Mouse (Mus musculus): ENCODE measurements around the gene Usp3. TPM values are rescaled to one million over a fixed set of nuclear protein-coding genes. Genes with fewer than 3 reads are reported as not detected.
A peak's percentile ranks its signal among the peaks of the same experiment; 100 is the strongest.

The Usp3 gene
- polyA plus RNA-seq (2015; fragmentation: Nextera tagmentation; extraction: Ambion mirVana), result 42.3 and 42.7 TPM in 2 replicates

- ATAC-seq (replicated peaks; ENCODE audit: extremely low read depth, insufficient read depth, low FRiP score), result peak; percentile 96
- Histone ChIP-seq H3K9ac (ENCODE audit: low read length) (peak within 1 kb of the TSS; percentile 99), H3K27me3 (ENCODE audit: control insufficient read depth, insufficient read depth, low read length) (no peaks in the 10 kb centered on the region), H3K4me3 (ENCODE audit: low read length) (peak within 1 kb of the TSS; percentile 98), H3K36me3 (ENCODE audit: control insufficient read depth, insufficient read depth) (no peaks in the 10 kb centered on the region), H3K4me2 (ENCODE audit: low read depth, low read length) (peak within 1 kb of the TSS; percentile 91), H3K4me1 (ENCODE audit: control insufficient read depth, insufficient read depth, low read length) (peaks cover 24% of the 10 kb centered on the region), H3K9me3 (replicated peaks; ENCODE audit: control insufficient read depth, low read length) (no peaks in the 10 kb centered on the region), H3K27ac (ENCODE audit: low read length) (peak within 1 kb of the TSS; percentile 97)
- under 1% methylated on average over 73 of the region's 73 CpGs for WGBS
These were observed at the start of gene Usp3 for GRCm38 (mm10) chr9:66592708-66593612. Usp3 (minus strand) TSS chr9:66593142.

- H3K27ac ChIP-seq (ENCODE audit: low read length), result no peak overlapping the region
- H3K9me3 ChIP-seq (replicated peaks; ENCODE audit: control insufficient read depth, low read length), result no peaks in the 10 kb centered on the region
- H3K27me3 ChIP-seq (ENCODE audit: control insufficient read depth, insufficient read depth, low read length), result no peaks in the 10 kb centered on the region
- ATAC-seq (replicated peaks; ENCODE audit: extremely low read depth, insufficient read depth, low FRiP score), result no peak
- no peaks in the 10 kb centered on the region for H3K36me3 ChIP-seq (ENCODE audit: control insufficient read depth, insufficient read depth)
- no peak overlapping the region for H3K4me2 ChIP-seq (ENCODE audit: low read depth, low read length)
- no peak overlapping the region for H3K4me3 ChIP-seq (ENCODE audit: low read length)
- no peak overlapping the region for H3K9ac ChIP-seq (ENCODE audit: low read length)
- WGBS, result 66% methylated on average over 7 of the region's 7 CpGs
- H3K4me1 ChIP-seq (ENCODE audit: control insufficient read depth, insufficient read depth, low read length), result no peaks in the 10 kb centered on the region
These were observed 47.5 kb upstream of the Usp3 start for GRCm38 (mm10) chr9:66640491-66640890.

- 93% methylated on average over 2 of the region's 2 CpGs for WGBS
- no peak overlapping the region for H3K27ac ChIP-seq (ENCODE audit: low read length)
- no peaks in the 10 kb centered on the region for H3K27me3 ChIP-seq (ENCODE audit: control insufficient read depth, insufficient read depth, low read length)
- H3K4me2 ChIP-seq (ENCODE audit: low read depth, low read length), result no peak overlapping the region
- no peak for ATAC-seq (replicated peaks; ENCODE audit: extremely low read depth, insufficient read depth, low FRiP score)
- no peak overlapping the region for H3K9ac ChIP-seq (ENCODE audit: low read length)
- H3K9me3 ChIP-seq (replicated peaks; ENCODE audit: control insufficient read depth, low read length), result no peaks in the 10 kb centered on the region
- no peaks in the 10 kb centered on the region for H3K36me3 ChIP-seq (ENCODE audit: control insufficient read depth, insufficient read depth)
- H3K4me3 ChIP-seq (ENCODE audit: low read length), result no peak overlapping the region
- H3K4me1 ChIP-seq (ENCODE audit: control insufficient read depth, insufficient read depth, low read length), result no peaks in the 10 kb centered on the region
These were observed 46.7 kb upstream of the Usp3 start for GRCm38 (mm10) chr9:66639626-66640025.

GRCm38 (mm10) chr9:66632441-66632840 lies 39.5 kb upstream of the Usp3 start:
- WGBS, result 88% methylated on average over 1 of the region's 1 CpGs

DNA sequence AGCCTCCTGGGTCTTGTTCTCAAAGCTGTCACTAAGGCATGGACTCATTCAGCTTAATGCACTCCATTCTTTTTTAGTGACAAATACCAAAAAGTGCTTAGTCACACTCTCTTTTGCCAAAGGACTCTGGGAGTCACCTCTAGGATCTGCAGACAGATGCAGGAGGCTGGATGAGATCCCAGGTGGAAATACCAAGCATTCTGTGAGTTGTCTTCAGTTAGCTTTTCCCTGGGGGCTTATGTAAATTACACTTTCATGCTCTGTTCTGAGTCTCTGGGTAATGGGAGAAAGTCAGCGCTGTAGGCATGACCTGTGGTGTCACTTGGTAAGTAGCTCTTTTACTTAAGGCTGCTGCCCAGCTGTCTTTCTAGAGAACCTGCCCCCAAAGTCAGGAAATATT lies 38.0 kb upstream of the Usp3 start:
- no peak for ATAC-seq (replicated peaks; ENCODE audit: extremely low read depth, insufficient read depth, low FRiP score)
- no peak overlapping the region for H3K27ac ChIP-seq (ENCODE audit: low read length)
- H3K4me3 ChIP-seq (ENCODE audit: low read length), result no peak overlapping the region
- no peaks in the 10 kb centered on the region for H3K9me3 ChIP-seq (replicated peaks; ENCODE audit: control insufficient read depth, low read length)
- no peak overlapping the region for H3K9ac ChIP-seq (ENCODE audit: low read length)
- no peak overlapping the region for H3K4me2 ChIP-seq (ENCODE audit: low read depth, low read length)
- H3K36me3 ChIP-seq (ENCODE audit: control insufficient read depth, insufficient read depth), result no peaks in the 10 kb centered on the region
- WGBS, result 46% methylated on average over 1 of the region's 1 CpGs
- no peaks in the 10 kb centered on the region for H3K27me3 ChIP-seq (ENCODE audit: control insufficient read depth, insufficient read depth, low read length)
- no peaks in the 10 kb centered on the region for H3K4me1 ChIP-seq (ENCODE audit: control insufficient read depth, insufficient read depth, low read length)

More at GRCm38 (mm10) chr9:66632441-66632840, 39.5 kb upstream of the Usp3 start:
- no peak for ATAC-seq (replicated peaks; ENCODE audit: extremely low read depth, insufficient read depth, low FRiP score)
- H3K36me3 ChIP-seq (ENCODE audit: control insufficient read depth, insufficient read depth), result no peaks in the 10 kb centered on the region
- no peaks in the 10 kb centered on the region for H3K9me3 ChIP-seq (replicated peaks; ENCODE audit: control insufficient read depth, low read length)
- no peak overlapping the region for H3K9ac ChIP-seq (ENCODE audit: low read length)
- H3K4me3 ChIP-seq (ENCODE audit: low read length), result no peak overlapping the region
- no peaks in the 10 kb centered on the region for H3K27me3 ChIP-seq (ENCODE audit: control insufficient read depth, insufficient read depth, low read length)
- no peaks in the 10 kb centered on the region for H3K4me1 ChIP-seq (ENCODE audit: control insufficient read depth, insufficient read depth, low read length)
- no peak overlapping the region for H3K4me2 ChIP-seq (ENCODE audit: low read depth, low read length)
- H3K27ac ChIP-seq (ENCODE audit: low read length), result no peak overlapping the region

- WGBS, result 68% methylated on average over 5 of the region's 5 CpGs
- no peaks in the 10 kb centered on the region for H3K9me3 ChIP-seq (replicated peaks; ENCODE audit: control insufficient read depth, low read length)
- no peaks in the 10 kb centered on the region for H3K4me1 ChIP-seq (ENCODE audit: control insufficient read depth, insufficient read depth, low read length)
- H3K4me2 ChIP-seq (ENCODE audit: low read depth, low read length), result no peak overlapping the region
- no peaks in the 10 kb centered on the region for H3K27me3 ChIP-seq (ENCODE audit: control insufficient read depth, insufficient read depth, low read length)
- no peak overlapping the region for H3K4me3 ChIP-seq (ENCODE audit: low read length)
- no peak overlapping the region for H3K27ac ChIP-seq (ENCODE audit: low read length)
- H3K9ac ChIP-seq (ENCODE audit: low read length), result no peak overlapping the region
- no peak for ATAC-seq (replicated peaks; ENCODE audit: extremely low read depth, insufficient read depth, low FRiP score)
- no peaks in the 10 kb centered on the region for H3K36me3 ChIP-seq (ENCODE audit: control insufficient read depth, insufficient read depth)
These were observed 33.7 kb upstream of the Usp3 start for GRCm38 (mm10) chr9:66626661-66627060.

- Histone ChIP-seq H3K9me3 (replicated peaks; ENCODE audit: control insufficient read depth, low read length) (no peaks in the 10 kb centered on the region), H3K27ac (ENCODE audit: low read length) (no peak overlapping the region), H3K9ac (ENCODE audit: low read length) (no peak overlapping the region), H3K36me3 (ENCODE audit: control insufficient read depth, insufficient read depth) (no peaks in the 10 kb centered on the region), H3K27me3 (ENCODE audit: control insufficient read depth, insufficient read depth, low read length) (no peaks in the 10 kb centered on the region), H3K4me2 (ENCODE audit: low read depth, low read length) (no peak overlapping the region), H3K4me1 (ENCODE audit: control insufficient read depth, insufficient read depth, low read length) (peaks cover 3% of the 10 kb centered on the region), H3K4me3 (ENCODE audit: low read length) (no peak overlapping the region)
- 83% methylated on average over 4 of the region's 4 CpGs for WGBS
- no peak for ATAC-seq (replicated peaks; ENCODE audit: extremely low read depth, insufficient read depth, low FRiP score)
These were observed 33.1 kb upstream of the Usp3 start for GRCm38 (mm10) chr9:66625974-66626530.

DNA sequence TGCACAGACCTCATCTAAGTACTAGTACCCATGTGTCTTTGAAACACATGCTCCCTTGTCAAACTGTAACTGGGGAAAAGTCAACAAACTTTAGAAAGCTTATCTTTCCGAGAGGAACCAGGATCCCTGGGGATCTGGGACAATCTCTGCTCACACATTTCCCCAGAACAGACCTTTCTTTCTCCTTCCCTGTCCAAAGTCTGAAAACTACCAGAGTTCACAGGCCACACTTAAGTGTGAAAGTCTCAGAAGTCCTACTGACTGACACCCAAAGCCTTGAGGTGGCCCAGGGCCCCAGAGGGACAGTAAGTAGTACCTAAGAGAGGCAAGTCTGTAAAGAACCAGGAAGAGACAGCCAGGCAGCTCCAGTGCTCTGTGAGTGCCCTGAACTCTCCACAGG lies 31.9 kb upstream of the Usp3 start:
- H3K4me2 ChIP-seq (ENCODE audit: low read depth, low read length), result no peak overlapping the region
- ATAC-seq (replicated peaks; ENCODE audit: extremely low read depth, insufficient read depth, low FRiP score), result 0 out of 2 replicates have a peak, but pooled peaks have one; percentile 11
- H3K27ac ChIP-seq (ENCODE audit: low read length), result peak overlapping the region; percentile 41; the same call in 1 of the 2 replicates
- H3K27me3 ChIP-seq (ENCODE audit: control insufficient read depth, insufficient read depth, low read length), result no peaks in the 10 kb centered on the region
- H3K9me3 ChIP-seq (replicated peaks; ENCODE audit: control insufficient read depth, low read length), result no peaks in the 10 kb centered on the region
- no peak overlapping the region for H3K4me3 ChIP-seq (ENCODE audit: low read length)
- peaks cover 15% of the 10 kb centered on the region for H3K4me1 ChIP-seq (ENCODE audit: control insufficient read depth, insufficient read depth, low read length)
- H3K36me3 ChIP-seq (ENCODE audit: control insufficient read depth, insufficient read depth), result no peaks in the 10 kb centered on the region
- 43% methylated on average over 1 of the region's 1 CpGs for WGBS
- no peak overlapping the region for H3K9ac ChIP-seq (ENCODE audit: low read length)

DNA sequence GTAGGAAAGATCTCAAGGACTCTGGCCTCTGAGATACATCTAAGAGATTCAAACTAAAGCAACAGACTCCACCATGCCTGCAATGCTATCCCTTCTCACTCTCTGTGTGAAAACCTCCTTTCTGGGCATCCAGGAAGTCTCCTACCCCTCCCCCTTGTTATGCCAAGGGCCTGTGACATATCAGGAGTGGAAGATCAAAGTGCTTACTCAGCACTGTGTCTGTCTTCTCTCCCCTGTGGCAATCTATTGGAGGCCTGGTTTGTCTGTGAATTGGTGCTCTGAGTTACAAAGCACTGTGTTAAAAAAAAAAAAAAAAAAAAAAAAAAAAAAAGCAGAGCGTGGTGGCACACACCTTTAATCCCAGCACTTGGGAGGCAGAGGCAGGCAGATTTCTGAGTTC lies 30.7 kb upstream of the Usp3 start:
- WGBS, result 100% methylated on average over 1 of the region's 1 CpGs
- ATAC-seq (replicated peaks; ENCODE audit: extremely low read depth, insufficient read depth, low FRiP score), result no peak
- no peak overlapping the region for H3K4me3 ChIP-seq (ENCODE audit: low read length)
- H3K4me2 ChIP-seq (ENCODE audit: low read depth, low read length), result no peak overlapping the region
- no peaks in the 10 kb centered on the region for H3K36me3 ChIP-seq (ENCODE audit: control insufficient read depth, insufficient read depth)
- H3K9ac ChIP-seq (ENCODE audit: low read length), result no peak overlapping the region
- no peak overlapping the region for H3K27ac ChIP-seq (ENCODE audit: low read length)
- H3K4me1 ChIP-seq (ENCODE audit: control insufficient read depth, insufficient read depth, low read length), result peaks cover 18% of the 10 kb centered on the region
- no peaks in the 10 kb centered on the region for H3K9me3 ChIP-seq (replicated peaks; ENCODE audit: control insufficient read depth, low read length)
- no peaks in the 10 kb centered on the region for H3K27me3 ChIP-seq (ENCODE audit: control insufficient read depth, insufficient read depth, low read length)
